Mouse (Mus musculus): ENCODE results near the gene Rgs13.

- no peak for TF ChIP-seq CTCF (conservative IDR thresholded peaks at IDR 0.05 in 1 of 2, IDR thresholded peaks at IDR 0.05 in 1 of 2; ENCODE audit: low read depth in 2 of 2, low read length in 2 of 2)
- TF ChIP-seq BHLHE40 (IDR thresholded peaks at IDR 0.05; ENCODE audit: low read depth, low read length) = no peak
- TF ChIP-seq MXI1 (IDR thresholded peaks at IDR 0.05; ENCODE audit: low read depth, low read length) = no peak
- no peak for TF ChIP-seq EP300 (IDR thresholded peaks at IDR 0.05; ENCODE audit: low read length)
- TF ChIP-seq ELF1 (IDR thresholded peaks at IDR 0.05; ENCODE audit: low read depth, low read length) = no peak
- TF ChIP-seq MAZ (IDR thresholded peaks at IDR 0.05; ENCODE audit: low read depth, low read length) = no peak
- TF ChIP-seq JUND (conservative IDR thresholded peaks at IDR 0.05; ENCODE audit: low read depth, low read length) = no peak
- TF ChIP-seq POLR2A (IDR thresholded peaks at IDR 0.05; ENCODE audit: low read depth, low read length) = no peak
- TF ChIP-seq NRF1 (IDR thresholded peaks at IDR 0.05; ENCODE audit: low read depth, low read length) = no peak
These were observed 2.4 kb downstream of the Rgs13 start for GRCm38 (mm10) chr1:144174760-144175159.
